Mouse (Mus musculus) G1E (cell line): ENCODE data around the gene Ppp4c. TPM values are rescaled to one million over a fixed set of nuclear protein-coding genes. Genes with fewer than 3 reads are reported as not detected.

Source experiments
- ATAC-seq: 2 replicates; pipeline ENCODE4 v1.8.0; 2016; ENCODE audit warnings: mild to moderate bottlenecking; ENCODE audit not compliant: insufficient number of reproducible peaks, poor library complexity, low FRiP score, severe bottlenecking; ENCODE audit errors: extremely low read depth
- DNase-seq: peaks from one replicate; pipeline ENCODE4 v3.0.0; 2012; ENCODE audit warnings: low spot score
- H3K27me3 ChIP-seq: 2 replicates; pipeline ENCODE4 v1.6.1; 2012; ENCODE audit warnings: mild to moderate bottlenecking, low read length, inconsistent platforms; ENCODE audit not compliant: insufficient read depth
- H3K36me3 ChIP-seq: replicated peaks from 2 replicates; pipeline ENCODE3; 2012; ENCODE audit warnings: mild to moderate bottlenecking, inconsistent platforms
- H3K4me1 ChIP-seq: 2 replicates; pipeline ENCODE4 v1.6.1; 2012; ENCODE audit warnings: low read depth, low read length, inconsistent platforms, mixed read lengths; ENCODE audit not compliant: insufficient read depth
- H3K4me3 ChIP-seq: 2 replicates; pipeline ENCODE4 v1.5.1; 2012; ENCODE audit warnings: low read depth, mild to moderate bottlenecking, inconsistent platforms, low read length, moderate library complexity, mixed read lengths
- H3K9me3 ChIP-seq: replicated peaks from 2 replicates; pipeline ENCODE4 v1.6.1; 2012; ENCODE audit warnings: inconsistent platforms
- CTCF ChIP-seq: IDR thresholded peaks from 2 replicates; pipeline ENCODE4 v1.5.1; 2012; ENCODE audit warnings: low read depth, low read length, inconsistent platforms, mixed read lengths
- GATA1 ChIP-seq: IDR thresholded peaks from 2 replicates; pipeline ENCODE4 v1.6.1; 2012; ENCODE audit warnings: borderline replicate concordance, low read length, inconsistent platforms, mixed read lengths
- GATA2 ChIP-seq: IDR thresholded peaks from 2 replicates; pipeline ENCODE4 v1.6.1; 2012; ENCODE audit warnings: low read depth, low read length, inconsistent platforms, borderline replicate concordance
- POLR2AphosphoS5 ChIP-seq: IDR thresholded peaks from 2 replicates; pipeline ENCODE4 v1.6.1; 2012; ENCODE audit warnings: low read depth, low read length, inconsistent platforms; ENCODE audit not compliant: insufficient replicate concordance
- TAL1 ChIP-seq: conservative IDR thresholded peaks from 2 replicates; pipeline ENCODE4 v1.6.1; 2012; ENCODE audit warnings: low read depth, low read length, inconsistent platforms, mixed read lengths
- polyA plus RNA-seq: library from polyadenylated mRNA; stranded (reverse); fragments of >175 nt; gene quantifications from 2 replicates; pipeline ENCODE4 v1.2.3, GENCODE M21; 2012
- total RNA-seq, 2 experiments: library from RNA; stranded (forward) in 1 of 2; stranded (reverse) in 1 of 2; fragments of 200-1000 nt in 1 of 2; fragments of >200 nt in 1 of 2; fragmentation: Nextera tagmentation in 1 of 2; gene quantifications; 2 replicates each; pipeline ENCODE4 v1.2.3; 2014 to 2017

Ppp4c gene
- total and polyA plus RNA-seq, 3 experiments, result 169 to 186 (median 176) TPM

- peak overlapping the region; percentile 55; the same call in 1 of the 2 replicates for H3K4me3 ChIP-seq
- ATAC-seq (no peak), DNase-seq (peak; percentile 51)
- peaks cover 5% of the 10 kb centered on the region; the same call in 1 of the 2 replicates for H3K27me3 ChIP-seq
- H3K36me3 ChIP-seq, result peaks cover 8% of the 10 kb centered on the region
- no peak for TF ChIP-seq TAL1
- no peak for TF ChIP-seq CTCF
- no peak for TF ChIP-seq GATA1
- TF ChIP-seq GATA2, result no peak
- H3K9me3 ChIP-seq, result no peaks in the 10 kb centered on the region; the same call in 1 of the 2 replicates
- peaks cover 47% of the 10 kb centered on the region for H3K4me1 ChIP-seq
Observed at GRCm38 (mm10) chr7:126770784-126771183, 21.5 kb downstream of the Ppp4c start.

- TF ChIP-seq GATA2 (no peak), TAL1 (no peak), GATA1 (no peak), CTCF (no peak), POLR2AphosphoS5 (no peak)
- peaks cover 43% of the 10 kb centered on the region for H3K36me3 ChIP-seq
- peaks cover 5% of the 10 kb centered on the region; the same call in 1 of the 2 replicates for H3K27me3 ChIP-seq
- DNase-seq (no peak), ATAC-seq (no peak)
- no peak overlapping the region; the same call in 1 of the 2 replicates for H3K4me3 ChIP-seq
- no peaks in the 10 kb centered on the region; the same call in 1 of the 2 replicates for H3K9me3 ChIP-seq
- H3K4me1 ChIP-seq, result peaks cover 35% of the 10 kb centered on the region
Observed at GRCm38 (mm10) chr7:126767001-126767400, 25.3 kb downstream of the Ppp4c start.

GRCm38 (mm10) chr7:126766201-126766600, 26.1 kb downstream of the Ppp4c start, which contains the start of gene Gdpd3:
Gene Gdpd3 (plus strand): TSS chr7:126766334.
- no peak for DNase-seq
- no peaks in the 10 kb centered on the region; the same call in 1 of the 2 replicates for H3K9me3 ChIP-seq
- ATAC-seq, result no peak
- H3K27me3 ChIP-seq, result peaks cover 5% of the 10 kb centered on the region; the same call in 1 of the 2 replicates
- H3K4me3 ChIP-seq, result no peak within 1 kb of the TSS; the same call in 1 of the 2 replicates
- H3K36me3 ChIP-seq, result peaks cover 50% of the 10 kb centered on the region
- no peak for TF ChIP-seq CTCF
- TF ChIP-seq GATA2, result no peak
- no peak for TF ChIP-seq POLR2AphosphoS5
- no peak for TF ChIP-seq TAL1
- H3K4me1 ChIP-seq, result peaks cover 36% of the 10 kb centered on the region

- no peak for DNase-seq
- TF ChIP-seq GATA1 (no peak), CTCF (no peak)
- H3K4me1 ChIP-seq, result peaks cover 35% of the 10 kb centered on the region
- H3K4me3 ChIP-seq, result no peak overlapping the region
- no peak for ATAC-seq
- H3K27me3 ChIP-seq, result peaks cover 5% of the 10 kb centered on the region; the same call in 1 of the 2 replicates
- no peaks in the 10 kb centered on the region; the same call in 1 of the 2 replicates for H3K9me3 ChIP-seq
- peaks cover 57% of the 10 kb centered on the region for H3K36me3 ChIP-seq
Observed at GRCm38 (mm10) chr7:126765540-126765939, 26.8 kb downstream of the Ppp4c start.

- peaks cover 51% of the 10 kb centered on the region for H3K4me1 ChIP-seq
- H3K36me3 ChIP-seq, result peaks cover 58% of the 10 kb centered on the region
Observed at GRCm38 (mm10) chr7:126762471-126763008, 29.8 kb downstream of the Ppp4c start.

GRCm38 (mm10) chr7:126761529-126762067, 30.7 kb downstream of the Ppp4c start:
- Histone ChIP-seq H3K9me3 (no peaks in the 10 kb centered on the region; the same call in 1 of the 2 replicates), H3K36me3 (peaks cover 57% of the 10 kb centered on the region), H3K4me3 (no peak overlapping the region), H3K27me3 (0 out of 2 replicates have a peak, but pooled peaks cover 1% of the 10 kb centered on the region), H3K4me1 (peaks cover 49% of the 10 kb centered on the region)
- DNase-seq (no peak), ATAC-seq (no peak)
- TF ChIP-seq GATA2 (no peak), TAL1 (no peak), GATA1 (no peak), CTCF (no peak), POLR2AphosphoS5 (no peak)

More at GRCm38 (mm10) chr7:126762471-126763008, 29.8 kb downstream of the Ppp4c start:
- no peak for ATAC-seq
- DNase-seq, result no peak
- Histone ChIP-seq H3K9me3 (no peaks in the 10 kb centered on the region; the same call in 1 of the 2 replicates), H3K4me3 (no peak overlapping the region), H3K27me3 (no peaks in the 10 kb centered on the region)
- TF ChIP-seq GATA2 (no peak), GATA1 (no peak), TAL1 (no peak), CTCF (no peak), POLR2AphosphoS5 (no peak)
